Mouse (Mus musculus) testis, adult 2 months (tissue): ENCODE data around the gene Diablo. TPM values are rescaled to one million over a fixed set of nuclear protein-coding genes. Genes with fewer than 3 reads are reported as not detected.
A peak's percentile ranks its signal among the peaks of the same experiment; 100 is the strongest.

Experiments
- H3K27ac ChIP-seq: fragments of 200-500 bp; 2 replicates; pipeline ENCODE4 v1.5.1; 2012; ENCODE audit warnings: low read depth, low read length; ENCODE audit not compliant: control insufficient read depth, insufficient read depth
- H3K27me3 ChIP-seq: fragments of 200-500 bp; 2 replicates; pipeline ENCODE4 v1.6.1; 2012; ENCODE audit warnings: mild to moderate bottlenecking, low read length, moderate library complexity; ENCODE audit not compliant: control insufficient read depth, insufficient read depth
- H3K36me3 ChIP-seq: fragments of 200-500 bp; 2 replicates; pipeline ENCODE4 v1.6.1; 2012; ENCODE audit warnings: mild to moderate bottlenecking, low read length; ENCODE audit not compliant: control insufficient read depth, insufficient read depth
- H3K4me1 ChIP-seq: fragments of 200-500 bp; 2 replicates; pipeline ENCODE4 v1.6.1; 2012; ENCODE audit warnings: low read length; ENCODE audit not compliant: control insufficient read depth, insufficient read depth
- H3K4me3 ChIP-seq: fragments of 200-500 bp; 2 replicates; pipeline ENCODE4 v1.5.1; 2012; ENCODE audit warnings: low read depth, mild to moderate bottlenecking, low read length, moderate library complexity, mixed read lengths; ENCODE audit not compliant: control insufficient read depth
- CTCF ChIP-seq: fragments of 200-500 bp; IDR thresholded peaks from 2 replicates; pipeline ENCODE4 v1.5.1; 2012; ENCODE audit warnings: low read depth, mild to moderate bottlenecking, inconsistent platforms, low read length, moderate library complexity; ENCODE audit not compliant: control insufficient read depth, insufficient read depth, insufficient replicate concordance
- POLR2A ChIP-seq: fragments of 200-500 bp; IDR thresholded peaks from 2 replicates; pipeline ENCODE4 v1.6.1; 2012; ENCODE audit warnings: low read depth, mild to moderate bottlenecking, inconsistent platforms, low read length, moderate library complexity; ENCODE audit not compliant: control insufficient read depth
- polyA plus RNA-seq: library from polyadenylated mRNA; depleted of rRNA; stranded (reverse); fragments of >200 nt; gene quantifications from 2 replicates; pipeline ENCODE4 v1.2.3, GENCODE M21; 2012

Diablo gene
- polyA plus RNA-seq, 1 experiment = 367 TPM

GRCm38 (mm10) chr5:123533801-123534200 lies 9.8 kb upstream of the Diablo start:
- H3K4me3 ChIP-seq = no peak overlapping the region
- no peaks in the 10 kb centered on the region for H3K36me3 ChIP-seq
- no peaks in the 10 kb centered on the region for H3K27me3 ChIP-seq
- TF ChIP-seq CTCF (no peak), POLR2A (no peak)
- H3K27ac ChIP-seq = no peak overlapping the region
- H3K4me1 ChIP-seq = no peaks in the 10 kb centered on the region

GRCm38 (mm10) chr5:123530056-123530455 lies 6.1 kb upstream of the Diablo start:
- no peak for TF ChIP-seq POLR2A
- H3K36me3 ChIP-seq = no peaks in the 10 kb centered on the region

GRCm38 (mm10) chr5:123528641-123529040 lies 4.7 kb upstream of the Diablo start:
- TF ChIP-seq POLR2A = no peak
- TF ChIP-seq CTCF = no peak
- Histone ChIP-seq H3K4me3 (no peak overlapping the region), H3K27me3 (no peaks in the 10 kb centered on the region), H3K36me3 (no peaks in the 10 kb centered on the region), H3K27ac (no peak overlapping the region), H3K4me1 (peaks cover 5% of the 10 kb centered on the region)

More at GRCm38 (mm10) chr5:123530056-123530455, 6.1 kb upstream of the Diablo start:
- no peak overlapping the region for H3K4me3 ChIP-seq
- H3K27me3 ChIP-seq = no peaks in the 10 kb centered on the region
- peaks cover 3% of the 10 kb centered on the region for H3K4me1 ChIP-seq
- H3K27ac ChIP-seq = no peak overlapping the region

- peaks cover 7% of the 10 kb centered on the region for H3K4me1 ChIP-seq
- H3K27me3 ChIP-seq = no peaks in the 10 kb centered on the region
- H3K4me3 ChIP-seq = peak overlapping the region; percentile 37; the same call in 1 of the 2 replicates
- TF ChIP-seq CTCF (no peak), POLR2A (no peak)
- no peaks in the 10 kb centered on the region; the same call in 1 of the 2 replicates for H3K36me3 ChIP-seq
- peak overlapping the region; percentile 17; the same call in 1 of the 2 replicates for H3K27ac ChIP-seq
These were observed 2.0 kb upstream of the Diablo start for GRCm38 (mm10) chr5:123525916-123526495.

- peaks cover 7% of the 10 kb centered on the region for H3K4me1 ChIP-seq
- no peaks in the 10 kb centered on the region for H3K27me3 ChIP-seq
- peak within 1 kb of the TSS; percentile 96 for H3K4me3 ChIP-seq
- TF ChIP-seq CTCF (no peak), POLR2A (no peak)
- H3K36me3 ChIP-seq = peaks cover 1% of the 10 kb centered on the region
- peak within 1 kb of the TSS; percentile 94 for H3K27ac ChIP-seq
These were observed 1.3 kb upstream of the Diablo start, which contains the start of gene Gm49027 for GRCm38 (mm10) chr5:123525281-123525680. Gene Gm49027 (minus strand): TSS chr5:123525488.

GRCm38 (mm10) chr5:123524393-123524750 lies 396 bp upstream of the Diablo start:
- Histone ChIP-seq H3K27me3 (no peaks in the 10 kb centered on the region), H3K4me3 (peak overlapping the region; percentile 96), H3K4me1 (peaks cover 7% of the 10 kb centered on the region), H3K27ac (peak overlapping the region; percentile 94), H3K36me3 (peaks cover 3% of the 10 kb centered on the region)
- TF ChIP-seq CTCF (peak; percentile 22; the same call in 1 of the 2 replicates), POLR2A (peak; percentile 10; the same call in 1 of the 2 replicates)

- Histone ChIP-seq H3K27me3 (no peaks in the 10 kb centered on the region), H3K4me3 (peak overlapping the region; percentile 62), H3K36me3 (peaks cover 6% of the 10 kb centered on the region), H3K4me1 (peaks cover 7% of the 10 kb centered on the region), H3K27ac (no peak overlapping the region; the same call in 1 of the 2 replicates)
- TF ChIP-seq CTCF (no peak), POLR2A (no peak)
These were observed 1.8 kb downstream of the Diablo start for GRCm38 (mm10) chr5:123522166-123522565.

GRCm38 (mm10) chr5:123521621-123522020 lies 2.4 kb downstream of the Diablo start:
- H3K36me3 ChIP-seq = peaks cover 6% of the 10 kb centered on the region
- H3K27ac ChIP-seq = 0 out of 2 replicates have a peak overlapping the region, but pooled peaks have one; percentile 42
- peaks cover 7% of the 10 kb centered on the region for H3K4me1 ChIP-seq
- TF ChIP-seq CTCF = no peak
- no peak for TF ChIP-seq POLR2A
- no peaks in the 10 kb centered on the region for H3K27me3 ChIP-seq
- H3K4me3 ChIP-seq = peak overlapping the region; percentile 62
